Mouse (Mus musculus): ENCODE results near the gene Cdc14b. TPM values are rescaled to one million over a fixed set of nuclear protein-coding genes. Genes with fewer than 3 reads are reported as not detected.

Cdc14b gene
- polyA plus RNA-seq, 1 experiment, result 4.4 TPM

- Histone ChIP-seq H3ac (ENCODE audit: control insufficient read depth, insufficient read length) (no peak overlapping the region), H3K4me2 (ENCODE audit: low read depth) (no peak overlapping the region), H3K36me3 (ENCODE audit: control insufficient read depth, insufficient read depth) (no peaks in the 10 kb centered on the region), H3K4me3 (no peak overlapping the region), H3K79me2 (ENCODE audit: control insufficient read depth, insufficient read depth) (no peaks in the 10 kb centered on the region), H3K27me3 (ENCODE audit: control insufficient read depth, insufficient read depth, insufficient read length) (no peaks in the 10 kb centered on the region)
- no peak for TF ChIP-seq REST (IDR thresholded peaks at IDR 0.05; ENCODE audit: insufficient read depth, insufficient read length)
- TF ChIP-seq MAX (IDR thresholded peaks at IDR 0.05; ENCODE audit: low read depth), result no peak
- TF ChIP-seq SRF (IDR thresholded peaks at IDR 0.05; ENCODE audit: control insufficient read depth, insufficient read length, low read depth), result no peak
- TF ChIP-seq POLR2AphosphoS2 (IDR thresholded peaks at IDR 0.05; ENCODE audit: insufficient read length, low read depth), result no peak
- no peak for TF ChIP-seq TCF12 (IDR thresholded peaks at IDR 0.05; ENCODE audit: insufficient read depth, poor library complexity, severe bottlenecking)
- no peak for TF ChIP-seq MYOD1 (IDR thresholded peaks at IDR 0.05; ENCODE audit: control insufficient read depth in 1 of 3, insufficient read length in 2 of 3, low read depth in 2 of 3)
- TF ChIP-seq TCF3 (IDR thresholded peaks at IDR 0.05; ENCODE audit: insufficient read length, low read depth), result no peak
- no peak for TF ChIP-seq POLR2A (IDR thresholded peaks at IDR 0.05; ENCODE audit: insufficient read length, low read depth)
- TF ChIP-seq CEBPB (IDR thresholded peaks at IDR 0.05; ENCODE audit: insufficient read depth, poor library complexity, severe bottlenecking), result no peak
- no peak for TF ChIP-seq E2F4 (IDR thresholded peaks at IDR 0.05; ENCODE audit: insufficient read depth)
- TF ChIP-seq USF1 (IDR thresholded peaks at IDR 0.05; ENCODE audit: low read depth), result no peak
- no peak for TF ChIP-seq MYOG (IDR thresholded peaks at IDR 0.05; ENCODE audit: control insufficient read depth in 1 of 3, insufficient read depth in 1 of 3, insufficient read length in 2 of 3, low read depth in 2 of 3)
Observed at GRCm38 (mm10) chr13:64280940-64281339, 5.8 kb upstream of the Cdc14b start.

- Histone ChIP-seq H3K27me3 (ENCODE audit: control insufficient read depth, insufficient read depth, insufficient read length) (no peaks in the 10 kb centered on the region), H3K4me2 (ENCODE audit: low read depth) (peak overlapping the region; percentile 85), H3K79me2 (ENCODE audit: control insufficient read depth, insufficient read depth) (peaks cover 3% of the 10 kb centered on the region), H3K36me3 (ENCODE audit: control insufficient read depth, insufficient read depth) (no peaks in the 10 kb centered on the region), H3K4me3 (peak overlapping the region; percentile 41), H3ac (ENCODE audit: control insufficient read depth, insufficient read length) (no peak overlapping the region)
- TF ChIP-seq E2F4 (IDR thresholded peaks at IDR 0.05; ENCODE audit: insufficient read depth), result no peak
- no peak for TF ChIP-seq USF1 (IDR thresholded peaks at IDR 0.05; ENCODE audit: low read depth)
- TF ChIP-seq MYOG (IDR thresholded peaks at IDR 0.05; ENCODE audit: control insufficient read depth in 1 of 3, insufficient read depth in 1 of 3, insufficient read length in 2 of 3, low read depth in 2 of 3), result no peak
- TF ChIP-seq TCF3 (IDR thresholded peaks at IDR 0.05; ENCODE audit: insufficient read length, low read depth), result no peak
- TF ChIP-seq MAX (IDR thresholded peaks at IDR 0.05; ENCODE audit: low read depth), result no peak
Observed at GRCm38 (mm10) chr13:64275754-64276127, 651 bp upstream of the Cdc14b start.

- TF ChIP-seq MYOG (IDR thresholded peaks at IDR 0.05; ENCODE audit: control insufficient read depth in 1 of 3, insufficient read depth in 1 of 3, insufficient read length in 2 of 3, low read depth in 2 of 3) (peak in 1 of 3 experiments; percentile 14), POLR2AphosphoS2 (IDR thresholded peaks at IDR 0.05; ENCODE audit: insufficient read length, low read depth) (peak; percentile 43), CEBPB (IDR thresholded peaks at IDR 0.05; ENCODE audit: insufficient read depth, poor library complexity, severe bottlenecking) (no peak)
- no peaks in the 10 kb centered on the region for H3K27me3 ChIP-seq (ENCODE audit: control insufficient read depth, insufficient read depth, insufficient read length)
- H3K4me2 ChIP-seq (ENCODE audit: low read depth), result peak overlapping the region; percentile 85
- H3ac ChIP-seq (ENCODE audit: control insufficient read depth, insufficient read length), result peak overlapping the region; percentile 40
- no peaks in the 10 kb centered on the region for H3K36me3 ChIP-seq (ENCODE audit: control insufficient read depth, insufficient read depth)
- H3K79me2 ChIP-seq (ENCODE audit: control insufficient read depth, insufficient read depth), result peaks cover 3% of the 10 kb centered on the region
- H3K4me3 ChIP-seq, result peak overlapping the region; percentile 41
Observed at GRCm38 (mm10) chr13:64273891-64274844, 922 bp downstream of the Cdc14b start.

GRCm38 (mm10) chr13:64273352-64273751 is 1.7 kb downstream of the Cdc14b start:
- no peak overlapping the region for H3ac ChIP-seq (ENCODE audit: control insufficient read depth, insufficient read length)
- H3K4me3 ChIP-seq, result peak overlapping the region; percentile 41
- TF ChIP-seq E2F4 (IDR thresholded peaks at IDR 0.05; ENCODE audit: insufficient read depth), result no peak
- no peak for TF ChIP-seq POLR2A (IDR thresholded peaks at IDR 0.05; ENCODE audit: insufficient read length, low read depth)
- no peak for TF ChIP-seq SRF (IDR thresholded peaks at IDR 0.05; ENCODE audit: control insufficient read depth, insufficient read length, low read depth)
- TF ChIP-seq TCF3 (IDR thresholded peaks at IDR 0.05; ENCODE audit: insufficient read length, low read depth), result no peak
- no peak for TF ChIP-seq REST (IDR thresholded peaks at IDR 0.05; ENCODE audit: insufficient read depth, insufficient read length)
- no peak for TF ChIP-seq TCF12 (IDR thresholded peaks at IDR 0.05; ENCODE audit: insufficient read depth, poor library complexity, severe bottlenecking)
- TF ChIP-seq CEBPB (IDR thresholded peaks at IDR 0.05; ENCODE audit: insufficient read depth, poor library complexity, severe bottlenecking), result no peak
- TF ChIP-seq USF1 (IDR thresholded peaks at IDR 0.05; ENCODE audit: low read depth), result no peak
- no peak for TF ChIP-seq MYOG (IDR thresholded peaks at IDR 0.05; ENCODE audit: control insufficient read depth in 1 of 3, insufficient read depth in 1 of 3, insufficient read length in 2 of 3, low read depth in 2 of 3)
- no peak for TF ChIP-seq POLR2AphosphoS2 (IDR thresholded peaks at IDR 0.05; ENCODE audit: insufficient read length, low read depth)
- TF ChIP-seq MAX (IDR thresholded peaks at IDR 0.05; ENCODE audit: low read depth), result no peak
- no peak overlapping the region for H3K4me2 ChIP-seq (ENCODE audit: low read depth)
- H3K36me3 ChIP-seq (ENCODE audit: control insufficient read depth, insufficient read depth), result no peaks in the 10 kb centered on the region
- peaks cover 3% of the 10 kb centered on the region for H3K79me2 ChIP-seq (ENCODE audit: control insufficient read depth, insufficient read depth)
- no peaks in the 10 kb centered on the region for H3K27me3 ChIP-seq (ENCODE audit: control insufficient read depth, insufficient read depth, insufficient read length)

- no peak for TF ChIP-seq E2F4 (IDR thresholded peaks at IDR 0.05; ENCODE audit: insufficient read depth)
- no peak for TF ChIP-seq TCF3 (IDR thresholded peaks at IDR 0.05; ENCODE audit: insufficient read length, low read depth)
- TF ChIP-seq USF1 (IDR thresholded peaks at IDR 0.05; ENCODE audit: low read depth), result no peak
- no peak for TF ChIP-seq MYOD1 (IDR thresholded peaks at IDR 0.05; ENCODE audit: control insufficient read depth in 1 of 3, insufficient read length in 2 of 3, low read depth in 2 of 3)
- Histone ChIP-seq H3K27me3 (ENCODE audit: control insufficient read depth, insufficient read depth, insufficient read length) (no peaks in the 10 kb centered on the region), H3K79me2 (ENCODE audit: control insufficient read depth, insufficient read depth) (peaks cover 3% of the 10 kb centered on the region), H3ac (ENCODE audit: control insufficient read depth, insufficient read length) (no peak overlapping the region), H3K36me3 (ENCODE audit: control insufficient read depth, insufficient read depth) (no peaks in the 10 kb centered on the region), H3K4me2 (ENCODE audit: low read depth) (no peak overlapping the region), H3K4me3 (no peak overlapping the region)
Observed at GRCm38 (mm10) chr13:64268384-64268783, 6.7 kb downstream of the Cdc14b start.
